Mouse (Mus musculus) 3T3-L1 (cell line): ENCODE data around the gene Vmac.
A peak's percentile ranks its signal among the peaks of the same experiment; 100 is the strongest.

Source experiments
- DNase-seq: peaks from one replicate; pipeline ENCODE4 v3.0.0-alpha.2; 2015; ENCODE audit warnings: low read depth, low spot score

Gene Vmac

DNA sequence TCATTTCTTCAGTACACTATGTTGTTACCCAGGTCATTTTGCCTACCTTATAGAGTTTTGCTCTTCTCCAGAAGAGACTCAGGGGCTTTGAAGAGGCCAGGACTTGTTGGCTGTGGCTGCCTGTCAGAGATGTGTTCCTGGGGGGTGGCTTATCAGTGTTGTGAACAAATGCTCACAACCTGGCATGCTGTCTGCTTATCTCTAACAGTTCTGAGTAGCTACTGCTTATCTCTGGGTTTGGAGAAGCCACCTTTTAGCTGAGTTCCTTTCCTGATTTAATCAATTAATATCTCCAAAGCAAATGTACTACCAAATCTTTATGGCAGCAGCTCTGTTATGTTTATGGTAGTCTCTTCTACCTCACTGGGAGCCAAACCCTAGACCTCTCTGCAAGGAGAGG is 29.8 kb downstream of the Vmac start:
- no peak for DNase-seq

DNA sequence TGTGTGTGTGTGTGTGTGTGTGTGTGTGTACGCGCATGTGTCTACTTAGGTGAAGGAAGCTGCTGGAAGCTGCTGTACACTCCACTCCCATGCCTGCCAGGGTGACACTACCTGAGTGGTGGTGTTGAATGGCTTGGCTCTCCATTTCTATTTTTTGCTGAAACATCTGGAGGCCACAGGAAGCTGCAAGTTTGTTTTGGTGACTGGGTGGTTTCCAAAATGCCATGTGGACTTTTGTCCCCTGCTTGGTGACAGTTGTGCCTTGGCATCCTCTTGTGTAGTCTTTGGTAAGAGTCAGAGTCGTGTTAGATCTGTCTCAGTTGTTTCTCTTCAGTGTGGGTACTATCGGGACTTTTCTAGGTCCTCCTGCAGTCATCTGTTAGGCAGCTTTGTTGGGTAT is 31.0 kb downstream of the Vmac start:
- no peak for DNase-seq

DNA sequence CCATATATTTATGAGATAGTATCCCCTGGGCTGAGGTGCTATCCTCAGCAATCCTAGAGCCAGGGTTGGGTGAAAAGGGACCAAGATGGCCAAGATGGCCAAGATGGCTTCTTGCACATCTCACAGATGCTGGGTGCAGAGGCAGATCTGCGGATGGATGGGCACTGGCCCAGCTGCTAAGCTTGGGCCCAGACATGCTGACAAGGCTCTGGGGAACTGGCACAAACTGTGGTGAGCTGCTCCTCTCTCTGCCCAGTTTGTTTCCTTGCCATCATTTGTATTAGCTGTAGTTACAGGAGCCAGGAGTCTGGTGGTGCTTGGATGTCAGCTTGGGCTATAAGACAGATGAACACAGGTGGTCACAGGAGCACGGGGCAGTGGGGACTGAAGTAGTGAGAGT is 33.2 kb downstream of the Vmac start:
- no peak for DNase-seq

DNA sequence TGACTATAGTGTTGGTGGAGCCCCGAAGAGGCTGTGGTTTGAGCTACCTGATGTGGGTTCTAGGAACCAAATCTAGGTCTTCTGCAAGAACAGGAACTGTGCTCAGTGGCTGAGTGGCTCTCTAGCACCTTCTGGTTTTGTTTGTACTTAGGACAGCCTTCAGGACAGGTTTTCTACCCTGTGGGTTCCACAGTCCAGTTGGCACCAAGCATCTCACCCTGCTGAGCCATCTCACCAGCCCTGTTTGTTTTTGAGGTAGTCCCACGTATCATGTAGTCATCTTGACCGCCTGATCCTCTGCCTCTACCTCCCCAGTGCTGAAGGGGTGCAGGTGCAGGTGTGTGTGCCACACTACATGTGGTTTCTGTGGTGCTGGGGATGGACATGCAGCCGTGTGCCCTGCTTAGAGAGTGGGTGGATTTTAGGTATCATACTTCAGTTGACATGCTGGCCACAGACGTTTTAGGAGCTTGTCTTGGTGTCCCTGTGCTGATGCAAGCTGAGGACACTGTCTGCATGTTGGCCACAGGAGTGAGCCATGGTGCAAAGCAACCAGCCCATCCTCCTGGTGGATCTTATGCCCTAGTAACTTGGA is 34.2 kb downstream of the Vmac start:
- DNase-seq, result no peak

DNA sequence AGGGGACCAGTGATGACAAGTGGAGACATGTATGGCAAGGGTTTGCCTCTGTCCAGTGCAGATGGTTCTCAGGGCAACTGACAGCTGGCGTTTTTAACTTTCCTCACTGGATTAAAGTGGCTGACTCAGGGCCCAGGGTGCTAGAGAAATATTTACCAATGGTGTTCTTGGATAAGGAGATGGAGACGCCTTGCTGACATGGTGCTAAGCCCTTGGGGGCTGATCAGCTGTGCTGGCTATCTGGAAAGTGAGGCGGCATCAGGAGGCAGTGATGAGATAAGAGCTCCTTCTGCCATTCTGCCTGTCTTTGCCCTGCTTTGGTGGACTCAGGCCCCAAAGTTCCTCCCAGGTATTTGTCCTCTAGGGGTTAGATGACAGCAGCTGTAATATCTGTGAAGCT is 34.9 kb downstream of the Vmac start:
- DNase-seq, result no peak

DNA sequence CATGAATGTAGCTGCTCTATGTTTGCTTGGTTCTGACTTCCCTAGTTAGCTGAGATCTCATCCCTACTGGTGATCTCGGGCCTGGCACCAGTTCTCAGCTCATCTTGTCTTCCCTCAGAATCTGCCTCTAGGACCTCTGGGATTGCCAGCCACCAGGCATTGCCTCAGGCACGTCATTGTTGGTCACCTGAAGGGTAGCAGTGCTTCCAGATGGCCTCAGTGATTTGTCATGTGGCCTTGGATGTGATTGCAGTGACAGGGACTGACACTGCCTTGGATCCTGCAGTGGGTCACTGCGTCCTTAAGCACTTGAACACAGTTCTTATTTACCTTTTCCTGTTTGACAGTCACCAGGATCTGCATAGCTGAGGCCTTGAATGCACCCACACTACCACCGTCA is 36.0 kb downstream of the Vmac start:
- DNase-seq, result no peak

DNA sequence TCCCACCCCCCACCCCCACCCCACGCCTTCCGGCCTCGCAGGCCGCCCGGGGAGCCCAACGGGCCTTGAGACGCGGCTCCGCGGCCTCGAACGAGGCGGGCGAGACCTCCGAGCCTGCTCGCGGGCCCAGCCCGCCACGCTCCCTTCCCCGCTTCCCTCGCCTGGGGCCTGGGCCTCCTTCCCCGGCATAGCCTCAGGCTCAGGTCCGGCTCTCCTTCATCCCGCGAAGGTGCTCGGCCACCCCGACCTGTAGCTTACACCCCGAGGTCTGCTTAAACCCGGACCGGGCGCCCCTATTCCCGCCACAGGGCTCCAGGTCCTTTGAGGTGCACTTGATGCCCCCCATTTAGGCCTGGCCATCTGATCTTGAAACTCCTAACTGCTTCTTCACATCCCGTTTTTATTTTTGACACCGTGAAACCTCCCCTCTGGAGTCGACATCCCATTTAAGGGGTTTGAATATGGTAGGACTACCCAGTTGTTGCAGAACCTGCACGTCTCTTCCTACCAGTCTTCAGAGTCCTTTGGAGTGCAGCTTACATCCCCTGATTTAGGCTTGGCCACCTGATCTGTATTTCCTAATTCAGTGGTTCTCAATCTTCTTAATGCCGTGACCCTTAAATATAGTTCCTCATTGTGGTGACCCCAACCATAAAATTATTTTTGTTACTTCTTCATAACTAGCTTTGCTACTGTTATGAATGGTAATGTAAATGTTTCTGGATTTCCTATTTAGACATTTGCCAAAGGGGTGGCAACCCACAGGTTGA is 44.0 kb downstream of the Vmac start:
- DNase-seq, result peak; percentile 26

DNA sequence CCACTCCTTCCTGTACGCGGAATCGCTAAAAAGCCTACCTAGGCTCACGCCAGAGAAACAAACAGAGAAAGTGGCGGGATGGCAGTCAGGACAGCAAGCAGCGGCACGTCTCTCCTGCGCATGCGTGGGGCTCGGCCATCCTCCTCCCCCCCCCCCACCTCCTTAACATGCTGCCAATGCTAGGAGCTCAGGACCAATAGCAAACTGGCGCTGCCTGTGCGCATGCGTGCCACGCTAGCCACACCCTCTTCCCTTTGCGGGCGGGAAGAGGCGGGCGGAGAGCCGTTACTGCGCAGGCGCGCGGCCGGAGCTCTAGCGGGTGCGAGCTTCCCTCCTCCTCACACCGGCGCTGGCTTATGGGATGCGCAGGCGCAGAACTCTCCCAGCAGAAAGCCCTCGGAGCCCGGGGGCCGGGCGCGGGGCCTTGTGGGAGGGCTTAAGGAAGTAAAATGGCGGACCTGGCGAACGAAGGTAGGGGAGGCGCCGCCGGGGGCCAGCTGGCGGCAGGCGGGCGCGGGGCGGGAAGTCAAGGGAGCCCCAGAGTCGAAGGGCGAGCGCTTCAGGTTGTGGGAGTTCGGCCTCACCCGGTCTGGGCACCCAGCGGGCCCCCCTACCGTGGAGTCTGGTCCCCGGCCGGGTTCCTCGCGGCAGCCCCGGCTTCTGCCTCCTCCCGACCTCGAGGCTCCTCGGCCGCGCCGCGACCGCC is 44.7 kb downstream of the Vmac start, which contains the start of gene Ranbp3:
TSS of gene Ranbp3 (plus strand) at position 354 of the 706 bp plus-strand sequence.
- peak; percentile 99 for DNase-seq

DNA sequence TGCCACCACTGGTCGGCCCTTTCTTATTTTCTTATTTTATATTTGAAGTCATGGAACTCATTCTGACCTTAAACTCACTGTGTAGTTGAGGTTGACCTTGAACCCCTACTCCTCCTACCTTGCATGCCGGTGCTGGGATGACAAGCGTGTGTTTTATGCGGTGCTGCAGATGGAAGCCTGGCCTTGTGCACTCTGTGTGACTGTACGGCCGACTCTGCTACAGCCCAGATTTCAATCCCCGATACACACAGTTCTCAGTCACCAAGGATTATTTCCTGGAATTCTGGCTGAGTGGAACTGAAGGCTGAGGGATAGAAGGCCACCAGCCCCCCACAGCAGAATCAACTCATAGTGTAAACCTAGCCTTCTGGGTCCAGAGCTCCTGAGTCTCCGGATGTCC is 48.1 kb downstream of the Vmac start:
- no peak for DNase-seq

DNA sequence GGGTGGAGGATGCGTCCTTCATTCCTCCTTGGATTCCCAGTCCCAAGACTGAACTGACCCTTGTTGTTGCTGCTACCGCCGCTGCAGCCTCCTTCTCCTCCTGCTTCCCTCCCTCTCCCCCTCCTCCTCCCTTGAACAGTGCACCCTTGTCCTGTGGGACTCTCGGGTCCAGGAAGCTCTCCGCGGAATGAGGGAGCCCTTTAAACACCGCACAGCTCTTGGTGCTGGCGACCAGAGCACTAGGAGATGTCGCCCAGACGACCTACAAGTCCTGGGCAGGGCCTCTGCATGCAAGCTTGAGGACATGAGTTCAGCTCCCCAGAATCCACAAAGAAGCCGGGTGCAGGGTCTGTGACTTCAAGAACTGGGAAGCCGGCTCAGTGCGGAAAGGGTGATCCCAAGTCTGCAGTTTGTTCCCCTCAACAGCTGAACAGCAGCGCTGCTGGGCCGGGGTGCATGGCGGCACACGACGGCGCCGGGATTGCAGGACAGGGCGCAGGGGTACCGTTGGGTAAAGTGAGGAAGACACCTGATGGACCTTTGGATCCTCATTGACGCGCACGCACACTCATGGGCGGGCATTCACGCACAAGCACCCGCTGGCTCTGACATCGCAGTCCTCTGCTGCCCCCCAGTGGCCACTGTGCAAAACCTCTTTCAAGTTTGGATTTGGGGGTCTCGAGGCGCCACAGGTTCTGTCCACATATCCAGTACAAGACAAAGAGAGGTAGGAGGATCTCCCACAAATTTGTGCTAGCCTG is 49.3 kb downstream of the Vmac start:
- DNase-seq, result peak; percentile 85

DNA sequence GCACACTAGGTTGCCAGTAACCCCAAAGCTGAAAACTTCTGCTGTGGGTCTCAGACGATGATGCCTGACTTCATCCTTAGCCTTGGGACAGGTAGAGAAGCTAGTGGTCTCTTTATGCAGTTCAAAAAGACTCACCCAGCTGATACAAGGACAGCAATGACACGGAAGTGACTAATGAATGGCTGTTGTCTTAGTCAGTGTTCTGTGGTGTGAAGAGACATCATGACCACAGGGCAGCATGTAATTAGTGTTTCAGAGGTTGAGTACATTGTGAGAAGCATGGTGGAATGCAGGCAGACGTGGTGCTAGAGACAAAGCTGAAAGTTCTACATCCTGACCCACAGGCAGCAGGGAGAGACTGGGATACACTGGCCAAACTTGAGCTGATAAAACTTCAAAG is 50.2 kb downstream of the Vmac start:
- peak; percentile 48 for DNase-seq

DNA sequence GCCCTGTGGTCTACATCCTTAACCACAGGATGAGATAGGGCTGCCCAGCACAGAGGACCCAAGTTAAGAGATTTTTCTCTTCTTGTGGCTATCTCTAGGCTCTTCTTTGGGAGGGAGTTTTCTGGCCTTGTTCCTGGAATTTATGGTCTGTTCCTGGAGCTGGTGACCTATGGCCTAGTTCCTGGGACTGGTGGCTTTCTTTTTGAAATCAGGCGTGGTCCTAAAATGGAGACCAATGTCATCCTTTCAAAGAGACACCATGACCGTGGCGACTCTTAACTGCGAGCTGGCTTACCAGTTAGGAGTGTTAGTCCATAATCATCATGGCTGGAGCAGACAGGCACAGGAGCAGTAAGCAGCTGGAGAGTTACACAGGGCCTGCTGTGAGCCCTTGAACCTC is 51.4 kb downstream of the Vmac start:
- DNase-seq, result peak; percentile 52

DNA sequence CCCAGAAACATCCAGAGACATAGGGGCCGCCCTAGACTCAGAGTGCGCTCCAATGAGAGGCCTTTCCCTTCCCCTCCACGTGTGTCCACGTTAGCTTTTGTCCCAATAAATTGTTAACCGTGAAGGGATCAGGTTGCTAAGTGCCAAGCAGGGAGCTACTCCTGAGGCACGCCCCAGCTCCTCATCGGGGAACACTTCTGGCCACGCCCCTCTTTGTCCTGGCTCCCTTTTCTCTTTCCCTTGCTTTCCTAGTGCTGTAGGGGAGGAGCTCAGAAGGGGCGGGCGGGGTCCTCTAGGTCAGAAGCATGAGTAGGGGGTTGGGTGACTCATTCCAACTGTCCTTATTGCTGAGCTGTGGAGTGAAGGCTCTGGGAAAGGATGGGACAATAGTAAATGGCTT is 53.5 kb downstream of the Vmac start:
- no peak for DNase-seq
